Mouse (Mus musculus) T-helper 1 cell (primary cell): ENCODE data around the gene Cblc.
"Not testable (repeated sequence)": the region's sequence is repeated elsewhere in the genome, so short reads cannot be mapped to it uniquely, and the experiment has no call there.

Source experiments
- in situ Hi-C: fragments of 300-600 bp; cut with MboI, MseI; formaldehyde crosslinking; loops from one replicate; pipeline ENCODE4 v1.15.1; 2025; ENCODE audit warnings: high pct_unique_total_duplicates

The Cblc gene

DNA sequence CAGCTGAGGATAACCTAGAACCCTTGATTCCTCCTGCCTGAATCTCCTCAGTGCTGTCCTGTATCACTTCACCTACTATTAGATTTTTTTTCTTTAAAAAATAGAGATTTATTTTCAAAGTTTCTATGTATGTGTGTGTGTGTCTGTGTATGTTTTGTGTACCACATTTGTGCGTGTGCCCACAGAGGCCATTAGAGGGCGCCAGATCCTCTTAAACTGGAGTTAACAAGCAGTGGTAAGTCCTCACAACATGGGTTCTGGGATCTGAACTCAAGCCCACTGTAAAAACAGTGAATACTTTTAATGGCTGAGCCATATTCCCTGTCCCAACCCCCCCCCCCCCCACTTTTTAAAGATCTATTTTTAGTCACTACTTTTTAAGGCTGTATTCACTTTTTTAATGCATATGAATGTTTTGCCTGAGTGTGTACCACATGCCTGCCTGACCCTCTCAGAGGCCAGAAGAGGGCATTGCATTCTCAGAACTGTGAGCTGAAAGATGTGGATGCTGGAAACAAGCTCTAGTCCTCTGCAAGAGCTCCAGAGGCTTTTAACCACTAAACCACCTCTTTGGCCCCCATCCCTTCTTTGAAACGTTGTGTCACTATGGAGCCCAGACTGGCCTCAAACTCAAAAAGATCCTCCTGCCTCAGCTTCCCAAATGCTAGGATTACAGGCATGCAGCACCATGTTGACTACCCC is 23.9 kb upstream of the Cblc start:
- in situ Hi-C loops = no loop called here

DNA sequence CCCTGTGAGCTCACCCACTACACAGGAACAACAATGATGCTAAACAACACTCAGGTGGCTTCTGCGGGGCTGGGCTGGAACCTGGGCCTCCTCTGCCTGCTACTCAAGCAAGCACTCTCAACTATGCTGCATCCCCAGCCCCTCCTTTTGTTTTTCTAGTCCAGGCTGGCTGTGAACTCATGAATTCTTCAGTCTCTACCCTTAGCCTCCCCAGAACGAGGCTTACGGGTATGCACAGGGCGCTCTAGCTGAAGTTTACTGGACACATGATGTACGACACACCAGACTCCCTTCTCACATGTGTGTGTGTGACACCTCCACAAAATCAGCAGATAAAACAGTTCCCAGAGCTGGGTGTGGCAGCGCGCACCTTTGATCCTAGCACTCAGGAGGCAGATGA is 22.3 kb upstream of the Cblc start:
- in situ Hi-C loops = no loop called here

- in situ Hi-C loops = no loop called here
Measured at GRCm38 (mm10) chr7:19818440-19818839, 21.8 kb upstream of the Cblc start.

DNA sequence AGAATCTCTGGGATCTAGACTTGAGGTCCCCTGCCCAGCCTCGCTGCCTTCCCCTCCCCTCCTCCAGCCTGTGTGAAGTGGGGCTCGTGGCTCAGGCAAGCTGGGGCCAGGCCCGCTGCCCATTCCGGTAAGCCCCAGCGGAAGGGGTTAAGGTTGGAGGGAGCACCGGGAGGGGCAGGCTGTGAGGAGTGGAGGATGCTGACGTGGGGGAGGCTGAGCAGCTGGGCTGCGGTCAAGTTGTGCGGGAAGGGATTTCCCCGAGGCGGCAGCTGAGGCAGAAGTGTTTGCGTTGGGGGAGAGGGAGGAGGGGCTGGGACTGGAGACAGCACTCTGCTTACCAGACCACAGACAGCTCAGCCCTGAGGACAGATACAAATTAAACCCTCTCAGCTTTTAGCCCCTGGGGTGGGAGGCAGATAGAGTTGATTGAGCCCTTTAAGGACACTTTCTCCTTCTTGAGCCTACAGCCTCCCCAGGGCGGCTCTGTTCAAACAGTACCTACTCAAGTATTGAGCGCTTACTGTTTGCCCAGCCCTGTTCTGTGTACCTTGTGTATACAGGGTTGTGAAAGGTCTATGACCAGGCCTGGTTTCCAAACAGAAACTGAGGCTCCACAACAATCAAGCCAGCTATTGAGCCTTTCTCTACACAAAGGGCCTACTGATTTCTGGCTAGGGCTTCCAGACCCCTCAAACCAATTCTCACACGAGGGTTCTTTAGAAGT is 20.9 kb upstream of the Cblc start:
- in situ Hi-C loops = no loop called here

DNA sequence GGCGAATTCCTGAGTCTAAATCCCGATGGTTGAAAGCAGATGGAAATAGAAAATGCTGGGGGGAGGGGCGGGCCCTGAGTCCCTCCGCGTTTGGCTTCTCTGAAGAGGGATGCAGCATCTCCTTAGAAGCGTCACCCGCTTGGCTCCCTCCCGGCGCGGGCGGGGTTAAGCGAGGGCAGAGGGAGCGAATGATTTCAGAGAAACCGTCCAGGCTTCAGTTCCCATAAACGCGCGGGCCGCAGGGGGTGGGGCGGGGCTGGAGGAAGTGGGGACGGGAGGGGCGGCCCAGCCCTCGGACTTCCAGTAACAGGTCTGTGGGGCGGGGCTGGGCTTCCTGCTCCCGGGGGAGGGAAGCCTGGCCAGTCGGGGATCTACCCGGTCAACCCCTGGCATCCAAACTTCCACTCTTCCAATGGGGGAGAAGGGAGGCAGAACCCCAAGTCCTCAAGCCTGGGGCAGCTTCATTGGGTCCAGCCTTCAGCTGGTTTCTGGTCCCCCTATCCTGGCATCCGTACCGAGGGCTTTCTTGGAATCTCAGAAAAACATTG is 19.7 kb upstream of the Cblc start:
- in situ Hi-C loops = no loop called here

- in situ Hi-C loops = no loop called here
Measured at GRCm38 (mm10) chr7:19815296-19816223, 19.0 kb upstream of the Cblc start.

DNA sequence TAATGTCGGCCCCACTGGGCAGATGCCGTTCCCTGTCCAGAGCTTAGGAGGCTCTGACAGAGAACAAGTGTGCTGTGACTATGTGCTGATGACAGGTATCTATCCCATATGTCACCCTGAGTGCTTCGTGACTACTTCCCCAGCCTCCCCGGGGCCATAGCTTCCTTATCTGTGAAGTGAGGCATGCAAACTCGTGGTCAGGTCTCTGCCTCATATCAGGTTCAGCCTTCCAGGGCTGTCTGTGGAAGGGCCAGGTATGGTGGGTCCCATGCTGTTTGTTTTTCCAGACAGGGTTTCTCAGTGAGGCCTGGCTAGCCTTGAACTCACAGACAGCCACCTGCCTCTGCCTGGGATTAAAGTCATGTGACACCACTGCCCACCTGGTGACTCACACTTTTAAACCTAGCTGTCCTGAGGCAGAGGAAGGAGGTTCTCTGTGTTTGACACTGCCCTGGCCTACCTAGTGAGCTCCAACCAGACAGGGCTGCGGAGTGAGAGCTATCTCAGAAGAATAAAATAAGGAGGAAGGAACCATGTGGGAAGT is 17.0 kb upstream of the Cblc start:
- in situ Hi-C loops = no loop called here

- in situ Hi-C loops = no loop called here
Measured at GRCm38 (mm10) chr7:19813161-19813560, 16.6 kb upstream of the Cblc start.

DNA sequence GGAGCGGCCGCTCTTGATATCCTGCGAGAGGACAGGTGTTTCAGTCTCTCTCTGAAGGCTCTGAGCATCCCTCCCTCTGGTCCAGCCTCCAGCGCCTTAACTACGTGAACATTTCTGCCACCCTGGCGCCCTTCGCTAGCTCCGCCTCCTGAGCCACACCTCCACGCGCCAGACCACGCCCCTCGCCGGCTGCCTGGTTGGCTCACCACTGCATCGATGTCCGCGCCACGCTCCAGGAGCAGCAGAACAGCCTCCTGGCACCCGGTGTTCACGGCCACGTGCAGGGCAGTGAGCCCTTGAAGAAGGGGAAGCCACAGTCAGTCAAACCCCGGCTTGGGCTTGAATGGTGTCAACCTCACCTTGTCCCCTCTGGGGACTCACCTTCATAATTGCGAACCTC is 14.5 kb upstream of the Cblc start:
- in situ Hi-C loops = no loop called here

GRCm38 (mm10) chr7:19809369-19809768 is 12.8 kb upstream of the Cblc start:
- in situ Hi-C loops = no loop called here

DNA sequence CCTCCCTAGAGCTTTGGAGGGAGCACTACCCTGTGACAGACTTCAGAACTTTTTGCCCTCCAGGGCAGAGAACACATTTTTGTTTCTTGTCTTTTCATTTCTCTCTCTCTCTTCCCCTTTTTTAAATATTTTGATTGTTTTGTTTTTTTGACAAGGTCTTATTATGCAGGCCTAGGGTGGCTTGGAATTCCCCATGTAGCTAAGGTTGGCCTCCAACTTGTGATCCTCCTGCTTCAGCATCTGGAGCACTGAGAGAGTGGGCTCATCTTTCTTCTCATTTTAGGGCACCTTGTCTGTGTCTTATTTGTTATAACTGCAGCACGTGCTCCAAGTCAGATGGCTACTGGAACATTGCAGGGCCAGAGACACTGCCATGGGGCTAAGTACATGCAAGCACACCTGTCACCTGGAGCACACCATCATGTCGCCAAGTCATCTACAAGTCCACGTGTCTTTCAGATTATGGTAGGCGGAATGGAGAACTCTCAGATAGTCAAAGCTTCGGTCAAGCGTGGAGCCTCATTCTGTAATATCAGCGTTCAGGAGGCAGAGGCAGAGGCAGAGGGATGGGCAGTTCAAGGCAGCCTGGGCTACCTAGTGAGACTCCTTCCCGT is 9.9 kb upstream of the Cblc start:
- in situ Hi-C loops = no loop called here

- in situ Hi-C loops = loop anchor here (5.0 kb wide), 1 partner anchor 39 kb away; no protein-coding TSS in a partner anchor
Measured at GRCm38 (mm10) chr7:19802995-19803394, 6.4 kb upstream of the Cblc start.

GRCm38 (mm10) chr7:19800764-19801163 is 4.2 kb upstream of the Cblc start:
- in situ Hi-C loops = loop anchor here (5.0 kb wide), 1 partner anchor 42 kb away; no protein-coding TSS in a partner anchor

DNA sequence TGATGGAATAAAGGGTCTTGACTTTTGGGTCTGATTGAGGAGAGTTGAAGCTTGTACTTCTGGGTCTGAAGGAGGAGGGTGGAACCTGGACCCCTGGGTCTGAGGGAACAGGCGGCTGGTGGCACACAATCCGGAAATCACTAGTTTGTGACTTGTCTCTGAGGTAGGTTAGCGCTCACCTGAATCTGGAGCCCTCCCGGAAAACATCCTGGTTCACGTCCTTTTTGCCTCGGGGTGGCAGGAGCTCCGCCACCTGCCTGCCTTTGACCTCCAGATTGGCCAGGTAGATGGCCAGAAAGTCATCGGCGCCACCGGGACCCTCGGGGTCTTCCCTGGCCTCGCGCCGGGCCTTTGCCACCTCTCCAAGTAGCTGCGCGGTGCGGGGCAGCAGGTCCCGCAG is 355 bp downstream of the Cblc start:
- in situ Hi-C loops = no loop called here

- in situ Hi-C loops = no loop called here
Measured at GRCm38 (mm10) chr7:19795236-19795635, 1.4 kb downstream of the Cblc start.

DNA sequence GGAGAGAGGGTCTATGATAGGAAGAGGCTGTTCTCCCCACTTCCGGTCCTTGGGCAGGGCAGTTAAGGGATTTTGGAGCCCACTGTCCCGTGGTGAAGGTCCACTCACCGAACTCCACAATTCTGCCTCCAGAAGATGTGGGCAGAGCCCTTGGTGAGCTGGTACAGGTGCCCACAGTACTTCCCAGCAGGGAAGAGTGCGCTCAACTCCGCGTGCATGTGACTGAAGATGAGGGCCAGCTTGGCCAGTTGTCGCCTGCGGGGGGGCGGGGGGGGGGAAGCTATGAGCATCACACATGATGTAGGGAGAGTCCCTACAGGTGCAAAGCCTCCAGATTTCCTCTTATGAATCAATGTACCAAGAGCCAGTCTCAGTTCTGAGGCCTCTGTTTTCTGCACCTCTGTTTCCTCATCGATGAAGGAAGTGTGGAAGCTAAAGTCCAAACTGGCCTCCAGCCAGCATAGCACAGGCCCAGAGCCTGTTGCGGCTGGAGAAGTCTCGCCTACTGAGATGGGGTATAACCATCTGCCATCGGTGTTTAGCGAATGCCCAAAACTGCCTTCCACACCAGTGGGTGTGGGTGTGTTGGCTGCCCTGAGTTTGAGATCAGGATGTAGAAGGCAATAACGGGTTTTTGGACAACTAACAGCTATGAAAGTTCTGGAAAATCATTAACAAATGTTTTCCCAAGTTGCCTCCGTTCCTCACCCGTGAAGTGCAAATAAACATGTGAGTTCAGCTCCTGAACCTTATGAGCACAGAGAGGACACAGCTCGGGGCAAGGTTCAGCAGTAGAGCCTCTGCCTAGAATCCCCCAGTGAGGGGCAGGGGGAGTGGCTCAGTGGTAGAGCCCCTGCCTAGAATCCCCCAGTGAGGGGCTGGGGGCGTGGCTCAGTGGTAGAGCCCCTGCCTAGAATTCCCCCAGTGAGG is 3.6 kb downstream of the Cblc start:
- in situ Hi-C loops = no loop called here

DNA sequence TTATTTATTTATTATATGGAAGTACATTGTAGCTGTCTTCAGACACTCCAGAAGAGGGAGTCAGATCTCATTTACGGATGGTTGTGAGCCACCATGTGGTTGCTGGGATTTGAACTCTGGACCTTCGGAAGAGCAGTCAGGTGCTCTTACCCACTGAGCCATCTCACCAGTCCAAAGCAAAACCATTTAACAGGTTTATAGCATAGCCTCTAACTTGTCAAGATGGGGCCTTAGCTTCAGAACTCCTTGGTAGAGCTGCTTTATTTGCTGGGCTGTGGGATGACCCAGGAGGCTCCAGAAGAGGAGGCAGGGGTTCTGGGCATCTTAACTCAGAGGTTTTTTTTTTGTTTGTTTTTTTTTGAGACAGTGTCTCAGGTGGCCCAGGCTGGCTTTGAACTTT is 5.1 kb downstream of the Cblc start:
- in situ Hi-C loops = not testable (repeated sequence)

DNA sequence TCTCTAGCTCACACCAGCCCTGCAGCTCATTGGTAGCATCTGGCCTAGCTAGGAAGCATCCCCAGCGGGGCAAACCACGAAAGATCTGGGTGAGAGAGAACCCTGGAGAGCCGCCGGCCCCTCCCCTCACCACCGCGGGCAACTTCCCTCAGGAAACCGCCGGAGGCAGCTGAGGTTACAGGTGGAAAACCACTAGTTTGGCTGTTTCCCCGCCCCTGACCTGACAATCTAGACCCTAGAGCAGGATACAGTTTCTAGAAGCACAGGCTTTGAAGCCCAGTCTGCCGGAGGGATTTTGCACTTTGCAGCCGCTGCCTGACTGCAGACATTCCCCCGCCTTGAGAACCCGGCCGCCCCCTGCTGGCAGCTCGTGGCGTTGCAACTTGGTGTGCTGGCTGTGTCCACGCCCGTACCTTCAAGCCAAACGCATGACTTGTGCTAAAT is 6.7 kb downstream of the Cblc start:
- in situ Hi-C loops = loop anchor here (5.0 kb wide), 1 partner anchor 38 kb away; the partner anchor contains the start of gene Nectin2

DNA sequence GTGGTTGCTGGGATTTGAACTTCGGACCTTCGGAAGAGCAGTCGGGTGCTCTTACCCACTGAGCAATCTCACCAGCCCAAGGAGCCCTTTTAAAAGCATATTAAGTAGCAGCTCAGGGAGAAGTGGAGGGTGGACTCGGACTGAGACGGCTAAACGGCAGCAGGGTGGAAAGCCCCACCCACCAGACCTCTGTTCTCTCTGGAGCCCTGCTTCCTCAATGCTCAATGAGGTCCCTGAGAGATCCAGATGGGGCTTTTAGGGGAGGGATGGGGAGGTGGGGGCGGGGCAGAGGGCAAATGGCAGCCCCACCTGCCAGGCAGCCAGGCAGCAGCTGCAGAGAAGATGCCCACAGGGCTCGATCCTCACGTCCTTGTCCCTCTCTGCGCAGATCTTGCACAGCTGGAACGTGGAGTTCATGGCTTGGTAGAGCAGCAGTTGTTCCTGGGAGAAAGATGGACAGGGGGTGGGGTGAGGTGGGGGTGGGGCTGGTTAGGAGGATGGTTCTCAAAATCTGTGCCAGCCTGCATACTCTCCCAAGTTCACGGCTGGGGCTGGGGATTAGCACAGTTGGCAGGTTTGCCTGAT is 10.6 kb downstream of the Cblc start:
- in situ Hi-C loops = loop anchor here (5.0 kb wide), 1 partner anchor 34 kb away; the partner anchor contains the start of gene Nectin2
